Mouse (Mus musculus) thymus, adult 2 months (tissue): ENCODE data around the gene Galntl5. TPM values are rescaled to one million over a fixed set of nuclear protein-coding genes. Genes with fewer than 3 reads are reported as not detected.

Experiments
- DNase-seq: peaks from one replicate; pipeline ENCODE4 v3.0.0; 2021
- H3K27ac ChIP-seq: fragments of 200-500 bp; 2 replicates; pipeline ENCODE4 v1.5.1; 2012; ENCODE audit warnings: low read length, control low read depth; ENCODE audit not compliant: control insufficient read depth, insufficient read depth
- H3K27me3 ChIP-seq: fragments of 200-500 bp; 2 replicates; pipeline ENCODE4 v1.6.1; 2012; ENCODE audit warnings: mild to moderate bottlenecking, low read length, moderate library complexity, mixed read lengths; ENCODE audit not compliant: control insufficient read depth, insufficient read depth
- H3K36me3 ChIP-seq: fragments of 200-500 bp; 2 replicates; pipeline ENCODE4 v1.6.1; 2012; ENCODE audit warnings: mild to moderate bottlenecking, low read length, moderate library complexity; ENCODE audit not compliant: control insufficient read depth, insufficient read depth
- H3K4me1 ChIP-seq: fragments of 200-500 bp; replicated peaks from 2 replicates; pipeline ENCODE4 v1.6.1; 2012; ENCODE audit warnings: low read length; ENCODE audit not compliant: control insufficient read depth, insufficient read depth
- H3K4me3 ChIP-seq: fragments of 200-500 bp; 2 replicates; pipeline ENCODE4 v1.5.1; 2012; ENCODE audit warnings: mild to moderate bottlenecking, low read length, control low read depth, moderate library complexity; ENCODE audit not compliant: control insufficient read depth, insufficient read depth
- CTCF ChIP-seq: fragments of 200-500 bp; IDR thresholded peaks from 2 replicates; pipeline ENCODE4 v1.5.1; 2012; ENCODE audit warnings: mild to moderate bottlenecking, control low read depth, low read length, moderate library complexity, borderline replicate concordance; ENCODE audit not compliant: control insufficient read depth, poor library complexity, insufficient read depth; ENCODE audit errors: extremely low read depth
- POLR2A ChIP-seq: fragments of 200-500 bp; IDR thresholded peaks from 2 replicates; pipeline ENCODE4 v1.6.1; 2012; ENCODE audit warnings: mild to moderate bottlenecking, low read length, control low read depth, moderate library complexity; ENCODE audit not compliant: control insufficient read depth, poor library complexity, insufficient read depth; ENCODE audit errors: extremely low read depth
- WGBS: fragments of 180-500 bp; shearing (Covaris S2); methylation state at CpG from one replicate; pipeline ENCODE4 v1.1.7; 2018; 5-methylcytosine and 5-hydroxymethylcytosine counted together
- polyA plus RNA-seq: library from polyadenylated mRNA; depleted of rRNA; stranded (reverse); fragments of >200 nt; gene quantifications from 2 replicates; pipeline ENCODE4 v1.2.3, GENCODE M21; 2012; rRNA removed

The Galntl5 gene
- not detected in 2 replicates for polyA plus RNA-seq

GRCm38 (mm10) chr5:25181004-25181531 lies at the start of gene Galntl5:
TSS of gene Galntl5 (plus strand) at chr5:25181460.
- TF ChIP-seq CTCF = no peak
- TF ChIP-seq POLR2A = no peak
- no peak within 1 kb of the TSS for H3K27ac ChIP-seq

GRCm38 (mm10) chr5:25146705-25147104 lies 34.6 kb upstream of the Galntl5 start:
- H3K27ac ChIP-seq = no peak overlapping the region
- no peaks in the 10 kb centered on the region for H3K4me1 ChIP-seq
- H3K36me3 ChIP-seq = no peaks in the 10 kb centered on the region
- no peak for TF ChIP-seq CTCF
- no peak for TF ChIP-seq POLR2A
- WGBS = 90% methylated on average over 7 of the region's 7 CpGs
- no peak overlapping the region for H3K4me3 ChIP-seq
- H3K27me3 ChIP-seq = no peaks in the 10 kb centered on the region
- DNase-seq = no peak

More at GRCm38 (mm10) chr5:25181004-25181531, at the start of gene Galntl5:
- no peaks in the 10 kb centered on the region for H3K27me3 ChIP-seq
- no peaks in the 10 kb centered on the region for H3K36me3 ChIP-seq
- no peaks in the 10 kb centered on the region for H3K4me1 ChIP-seq
- no peak for DNase-seq
- 93% methylated on average over 1 of the region's 1 CpGs for WGBS
- H3K4me3 ChIP-seq = no peak within 1 kb of the TSS

GRCm38 (mm10) chr5:25149331-25149965 lies 31.8 kb upstream of the Galntl5 start:
- Histone ChIP-seq H3K4me3 (no peak overlapping the region), H3K27ac (no peak overlapping the region), H3K36me3 (no peaks in the 10 kb centered on the region), H3K27me3 (no peaks in the 10 kb centered on the region), H3K4me1 (no peaks in the 10 kb centered on the region)
- TF ChIP-seq POLR2A (no peak), CTCF (no peak)
- 77% methylated on average over 2 of the region's 2 CpGs for WGBS
- no peak for DNase-seq

GRCm38 (mm10) chr5:25153491-25153890 lies 27.8 kb upstream of the Galntl5 start:
- WGBS = 93% methylated on average over 2 of the region's 2 CpGs
- no peak overlapping the region for H3K4me3 ChIP-seq
- no peaks in the 10 kb centered on the region for H3K27me3 ChIP-seq
- no peaks in the 10 kb centered on the region for H3K4me1 ChIP-seq
- no peak for TF ChIP-seq CTCF
- TF ChIP-seq POLR2A = no peak
- no peak for DNase-seq
- H3K36me3 ChIP-seq = no peaks in the 10 kb centered on the region
- H3K27ac ChIP-seq = no peak overlapping the region

- DNase-seq = no peak
- Histone ChIP-seq H3K4me3 (no peak overlapping the region), H3K36me3 (no peaks in the 10 kb centered on the region), H3K27me3 (no peaks in the 10 kb centered on the region), H3K27ac (no peak overlapping the region), H3K4me1 (no peaks in the 10 kb centered on the region)
- 88% methylated on average over 3 of the region's 3 CpGs for WGBS
- TF ChIP-seq POLR2A (no peak), CTCF (no peak)
Measured at GRCm38 (mm10) chr5:25153996-25154395, 27.3 kb upstream of the Galntl5 start.

- TF ChIP-seq POLR2A = no peak
- TF ChIP-seq CTCF = no peak
- H3K4me3 ChIP-seq = no peak overlapping the region
- no peaks in the 10 kb centered on the region for H3K27me3 ChIP-seq
- no peaks in the 10 kb centered on the region for H3K4me1 ChIP-seq
- no peak for DNase-seq
- H3K36me3 ChIP-seq = no peaks in the 10 kb centered on the region
- H3K27ac ChIP-seq = no peak overlapping the region
- WGBS = 98% methylated on average over 4 of the region's 4 CpGs
Measured at GRCm38 (mm10) chr5:25154823-25155222, 26.4 kb upstream of the Galntl5 start.

- WGBS = 93% methylated on average over 3 of the region's 3 CpGs
- Histone ChIP-seq H3K4me1 (no peaks in the 10 kb centered on the region), H3K4me3 (no peak overlapping the region), H3K27ac (no peak overlapping the region), H3K36me3 (no peaks in the 10 kb centered on the region), H3K27me3 (no peaks in the 10 kb centered on the region)
- TF ChIP-seq CTCF = no peak
- DNase-seq = no peak
Measured at GRCm38 (mm10) chr5:25155351-25155750, 25.9 kb upstream of the Galntl5 start.
